Mouse (Mus musculus) layer of hippocampus, adult 6 months (tissue): ENCODE results near the gene Syna. TPM values are rescaled to one million over a fixed set of nuclear protein-coding genes. Genes with fewer than 3 reads are reported as not detected.

Experiments used
- long read RNA-seq, 2 experiments: library from polyadenylated mRNA; unstranded; transcript quantifications; one replicate each; pipeline ENCODE4 v2.0.0; 2019 to 2020
- microRNA-seq: library from miRNA; unstranded; fragments of <30 nt; microRNA quantifications from one replicate; pipeline ENCODE4 v1.2.0, GENCODE M21; 2020
- polyA plus RNA-seq: library from polyadenylated mRNA; unstranded; fragments of <200 nt; fragmentation: Nextera tagmentation; gene quantifications from 2 replicates; pipeline ENCODE4 v1.2.3, GENCODE M21; 2021

Syna gene
- 3.0 and 3.3 TPM in 2 replicates for polyA plus RNA-seq
- long read RNA-seq, experiment 1 = 0 reads
- long read RNA-seq, experiment 2 = 0 reads

DNA sequence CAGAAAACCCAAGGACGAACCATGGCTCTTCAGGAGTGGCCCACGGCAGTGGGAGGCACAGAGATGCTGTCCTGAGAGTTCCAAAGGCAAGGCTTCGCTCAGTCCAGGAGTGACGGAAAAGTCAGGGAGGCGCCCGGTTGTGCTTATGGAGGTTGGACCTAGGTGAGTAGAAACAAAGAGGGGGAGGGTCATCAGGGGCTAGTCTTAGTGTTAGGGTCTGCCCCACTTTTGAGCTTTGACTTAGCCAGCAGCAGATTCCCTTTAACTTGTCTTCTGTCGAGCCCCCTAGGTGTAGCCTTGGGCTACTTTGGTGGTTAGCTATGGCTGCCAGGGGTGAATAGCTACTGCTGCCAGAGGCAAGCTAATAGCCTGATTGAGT is at the start of gene Syna:
Gene Syna, minus strand, starts transcription at position 101 of the 379 bp plus-strand sequence.

GRCm38 (mm10) chr5:134581146-134581545 is 21.2 kb upstream of the Syna start, which contains the start of gene Rfc2:
Rfc2 (plus strand) TSS chr5:134581366.

DNA sequence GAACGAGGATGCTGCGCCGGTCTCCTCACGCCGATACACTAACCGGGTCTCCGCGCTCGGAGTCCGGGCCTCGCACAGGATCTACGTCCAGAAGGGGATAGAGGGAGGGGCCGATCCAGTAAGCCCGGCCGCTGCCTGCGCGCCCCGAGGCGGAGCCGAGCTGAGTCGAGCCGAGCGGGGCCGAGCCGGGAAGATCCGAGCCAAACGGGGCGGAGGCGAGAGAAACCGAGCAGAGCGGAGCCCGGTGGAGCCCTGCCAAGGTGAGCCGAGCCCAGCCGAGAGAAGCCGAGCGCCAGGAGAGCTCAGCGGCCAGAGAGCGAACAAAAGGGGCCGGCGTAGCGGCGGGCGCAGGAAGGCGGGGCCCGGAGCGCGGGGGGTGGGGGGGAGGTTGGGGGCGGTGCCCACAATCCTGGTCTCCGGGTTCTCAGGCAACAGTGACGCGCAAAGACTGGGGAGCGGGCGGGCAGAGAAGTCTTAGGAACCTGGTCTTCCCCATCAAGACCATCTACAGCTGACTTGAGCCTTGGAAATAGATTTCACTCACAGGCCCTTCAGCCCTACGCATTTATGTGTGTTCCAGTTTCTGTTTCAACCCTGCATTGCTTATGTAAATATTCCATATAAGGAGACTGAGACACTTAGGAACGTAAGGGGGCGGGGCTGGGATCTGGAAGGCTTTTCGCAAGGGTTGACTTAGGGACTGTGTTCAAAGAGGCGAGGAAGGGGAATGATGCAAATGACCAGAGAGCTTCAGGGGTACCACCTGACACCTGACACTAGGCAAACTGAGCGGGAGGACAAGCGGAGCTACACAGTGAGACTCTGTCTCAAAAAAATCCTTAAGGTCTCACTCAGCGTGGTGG is 7.6 kb downstream of the Syna start, which contains the start of gene Clip2:
Gene Clip2, minus strand, starts transcription at position 325 of the 863 bp plus-strand sequence.

Small RNA genes within 50 kb of the gene (microRNA-seq; reads per million reads assigned to microRNA genes)
- not detected for gene Mir7228

Other genes starting within 250 kb of the Syna start
- 38.7 and 44.0 TPM in 2 replicates for gene Gtf2i, start 245.4 kb downstream of the Syna start, polyA plus RNA-seq
- gene Gtf2ird1, start 103.5 kb downstream of the Syna start, polyA plus RNA-seq = 6.6 and 8.8 TPM in 2 replicates
- gene Clip2, start 7.7 kb downstream of the Syna start, polyA plus RNA-seq = 4.6 and 5.0 TPM in 2 replicates
- gene Rfc2, start 21.2 kb upstream of the Syna start, polyA plus RNA-seq = 83.2 and 86.5 TPM in 2 replicates
- 2.8 and 4.0 TPM in 2 replicates for gene Lat2, start 54.9 kb upstream of the Syna start, polyA plus RNA-seq
- gene Eif4h, start 79.3 kb upstream of the Syna start, polyA plus RNA-seq = 302 and 303 TPM in 2 replicates
- gene Limk1, start 128.4 kb upstream of the Syna start, polyA plus RNA-seq = 3.8 and 8.3 TPM in 2 replicates
- 0.13 and 0.33 TPM in 2 replicates for gene Eln, start 187.2 kb upstream of the Syna start, polyA plus RNA-seq